In genomic region chr2:75065304-75065703, GRCm38 (mm10) we compare ENCODE assay signal across 20 mouse cellular contexts.
DNase-seq lines count a peak whose midpoint lies in the region; ATAC-seq and TF ChIP-seq lines count a peak whose summit lies in the region.
"Had no signal": no experiment of that assay in that cellular context is flagged by ENCODE, and none has a peak within 500 bp of the region (broad histone marks: within the 10 kb centered on the region; RNA-seq: fewer than 3 reads in every experiment).

No protein-coding gene starts in this region.

- H3K27me3 ChIP-seq in hindbrain, embryonic 13.5 days, result no peaks in the 10 kb centered on the region
- H3K27me3 ChIP-seq in hindbrain, embryonic 11.5 days (ENCODE audit: control insufficient read depth, insufficient read depth, low read length), result no peaks in the 10 kb centered on the region
- no peaks in the 10 kb centered on the region for H3K27me3 ChIP-seq in forebrain, embryonic 15.5 days
- no peaks in the 10 kb centered on the region for H3K27me3 ChIP-seq in midbrain, postnatal 0 days (ENCODE audit: insufficient read depth, low read length)
- H3K27me3 ChIP-seq: neural tube, embryonic 15.5 days; Patski had no signal

- H3K4me2 ChIP-seq in hindbrain, embryonic 13.5 days, result no peak overlapping the region
- H3K4me2 ChIP-seq in hindbrain, embryonic 11.5 days (replicated peaks; ENCODE audit: low read depth, low read length), result no peak overlapping the region
- no peak overlapping the region for H3K4me2 ChIP-seq in forebrain, embryonic 15.5 days (replicated peaks)
- no peak overlapping the region for H3K4me2 ChIP-seq in midbrain, postnatal 0 days (ENCODE audit: low read depth, low read length, poor library complexity, severe bottlenecking)
- H3K4me2 ChIP-seq: limb, embryonic 13.5 days; liver, embryonic 15.5 days; neural tube, embryonic 15.5 days had no signal

- no peak overlapping the region for H3K9ac ChIP-seq in hindbrain, embryonic 13.5 days
- no peak overlapping the region for H3K9ac ChIP-seq in hindbrain, embryonic 11.5 days (ENCODE audit: low read depth, low read length)
- no peak overlapping the region for H3K9ac ChIP-seq in forebrain, embryonic 15.5 days (replicated peaks)
- no peak overlapping the region for H3K9ac ChIP-seq in midbrain, postnatal 0 days (replicated peaks; ENCODE audit: low read length, poor library complexity, severe bottlenecking)
- H3K9ac ChIP-seq: limb, embryonic 13.5 days; liver, embryonic 15.5 days; neural tube, embryonic 15.5 days had no signal

- H3K9me3 ChIP-seq in hindbrain, embryonic 13.5 days, result no peaks in the 10 kb centered on the region
- H3K9me3 ChIP-seq in hindbrain, embryonic 11.5 days (ENCODE audit: control insufficient read depth, low read length), result no peaks in the 10 kb centered on the region
- H3K9me3 ChIP-seq in forebrain, embryonic 15.5 days, result no peaks in the 10 kb centered on the region
- no peaks in the 10 kb centered on the region for H3K9me3 ChIP-seq in midbrain, postnatal 0 days (ENCODE audit: low read length)
- H3K9me3 ChIP-seq: limb, embryonic 13.5 days; liver, embryonic 15.5 days; neural tube, embryonic 15.5 days had no signal

- H3K27ac ChIP-seq in hindbrain, embryonic 13.5 days, result peak overlapping the region; percentile 66
- H3K27ac ChIP-seq in hindbrain, embryonic 11.5 days (ENCODE audit: low read depth, low read length), result no peak overlapping the region
- 0 out of 2 replicates have a peak overlapping the region, but pooled peaks have one; percentile 19 for H3K27ac ChIP-seq in forebrain, embryonic 15.5 days (replicated peaks)
- peak overlapping the region; percentile 55 for H3K27ac ChIP-seq in midbrain, postnatal 0 days (ENCODE audit: low read depth, low read length)
- H3K27ac ChIP-seq: left cerebral cortex, adult 2 months; limb, embryonic 13.5 days; liver, embryonic 15.5 days; neural tube, embryonic 15.5 days had no signal

- no peaks in the 10 kb centered on the region for H3K36me3 ChIP-seq in hindbrain, embryonic 13.5 days
- H3K36me3 ChIP-seq in hindbrain, embryonic 11.5 days (ENCODE audit: control insufficient read depth, insufficient read depth, low read length), result no peaks in the 10 kb centered on the region
- no peaks in the 10 kb centered on the region for H3K36me3 ChIP-seq in forebrain, embryonic 15.5 days
- no peaks in the 10 kb centered on the region for H3K36me3 ChIP-seq in midbrain, postnatal 0 days (ENCODE audit: insufficient read depth, low read length)
- H3K36me3 ChIP-seq: limb, embryonic 13.5 days; liver, embryonic 15.5 days; neural tube, embryonic 15.5 days had no signal

- WGBS in hindbrain, embryonic 13.5 days, result 62% methylated on average over 1 of the region's 2 CpGs
- WGBS in hindbrain, embryonic 11.5 days, result 49% methylated on average over 2 of the region's 2 CpGs
- 21% methylated on average over 2 of the region's 2 CpGs for WGBS in forebrain, embryonic 15.5 days
- WGBS in midbrain, postnatal 0 days, result 19% methylated on average over 2 of the region's 2 CpGs

- peaks cover 36% of the 10 kb centered on the region for H3K4me1 ChIP-seq in hindbrain, embryonic 13.5 days (replicated peaks)
- no peaks in the 10 kb centered on the region for H3K4me1 ChIP-seq in hindbrain, embryonic 11.5 days (replicated peaks; ENCODE audit: control insufficient read depth, insufficient read depth, low read length)
- H3K4me1 ChIP-seq in forebrain, embryonic 15.5 days, result peaks cover 14% of the 10 kb centered on the region
- H3K4me1 ChIP-seq in midbrain, postnatal 0 days (ENCODE audit: insufficient read depth, low read length), result no peaks in the 10 kb centered on the region; the same call in 1 of the 2 replicates
- H3K4me1 ChIP-seq: liver, embryonic 15.5 days had no signal

- no peak for DNase-seq in hindbrain, embryonic 11.5 days (ENCODE audit: low spot score)
- peak; percentile 36 for DNase-seq in retina, postnatal 1 day
- no peak for DNase-seq in retina, embryonic 14.5 days (ENCODE audit: low spot score)
- DNase-seq in midbrain, postnatal 0 days (ENCODE audit: low spot score), result peak; percentile 43
- DNase-seq in ovary, postnatal 14 days (ENCODE audit: low spot score), result no peak
- DNase-seq: adrenal gland, postnatal 36 days; cerebellum, postnatal 25 days; kidney, adult 11 months; kidney, postnatal 14 days; thymus, postnatal 25 days had no signal

- peak; percentile 1; the same call in 1 of the 2 replicates for TF ChIP-seq CTCF in midbrain, postnatal 0 days (IDR thresholded peaks at IDR 0.05)

- H3K4me3 ChIP-seq in hindbrain, embryonic 13.5 days, result no peak overlapping the region
- H3K4me3 ChIP-seq in hindbrain, embryonic 11.5 days (ENCODE audit: low read depth, low read length), result no peak overlapping the region
- H3K4me3 ChIP-seq in forebrain, embryonic 15.5 days, result no peak overlapping the region
- H3K4me3 ChIP-seq in midbrain, postnatal 0 days (ENCODE audit: low read depth, low read length), result no peak overlapping the region
- H3K4me3 ChIP-seq: left cerebral cortex, adult 2 months; limb, embryonic 13.5 days; liver, embryonic 15.5 days; neural tube, embryonic 15.5 days had no signal

- ATAC-seq in hindbrain, embryonic 13.5 days (ENCODE audit: low FRiP score), result no peak
- no peak for ATAC-seq in hindbrain, embryonic 11.5 days (ENCODE audit: low FRiP score)
- ATAC-seq in forebrain, embryonic 15.5 days (replicated peaks), result peak; percentile 56; the same call in 1 of the 2 replicates
- ATAC-seq in midbrain, postnatal 0 days (ENCODE audit: low FRiP score), result 0 out of 2 replicates have a peak, but pooled peaks have one; percentile 58
- no peak for ATAC-seq in granulocyte monocyte progenitor cell, adult 5-6 weeks (replicated peaks; ENCODE audit: poor library complexity, severe bottlenecking)
- ATAC-seq: activated CD4-positive, CD25-positive, alpha-beta regulatory T cell, adult 4 months; lung, postnatal 0 days; Patski had no signal

Comparison
In these comparisons a context has a peak if more than half of its experiments do, and no peak if none do; other contexts are left out.
1. DNase-seq: peak in retina, postnatal 1 day (single experiment) and midbrain, postnatal 0 days (single experiment); none in hindbrain, embryonic 11.5 days (single experiment), retina, embryonic 14.5 days (single experiment) and ovary, postnatal 14 days (single experiment).
2. ATAC-seq: peak in forebrain, embryonic 15.5 days (single experiment) and midbrain, postnatal 0 days (single experiment); none in hindbrain, embryonic 13.5 days (single experiment), hindbrain, embryonic 11.5 days (single experiment) and granulocyte monocyte progenitor cell, adult 5-6 weeks (single experiment).